Mouse (Mus musculus) C2C12 (cell line): Measurements from ENCODE around the gene Dnajb12.

Experiments used
- CEBPB ChIP-seq: IDR thresholded peaks from one replicate; pipeline ENCODE4 v1.6.1; 2011; ENCODE audit warnings: low read depth, mild to moderate bottlenecking, control low read depth, moderate library complexity
- CTCF ChIP-seq: IDR thresholded peaks from one replicate; pipeline ENCODE4 v1.5.1; 2011; ENCODE audit not compliant: control insufficient read depth, insufficient read depth, insufficient read length
- MYOD1 ChIP-seq: IDR thresholded peaks from one replicate; pipeline ENCODE4 v1.6.1; 2011; ENCODE audit warnings: low read depth; ENCODE audit not compliant: control insufficient read depth, insufficient read length
- MYOG ChIP-seq: IDR thresholded peaks from one replicate; pipeline ENCODE4 v1.6.1; 2011; ENCODE audit not compliant: control insufficient read depth, insufficient read length; ENCODE audit errors: extremely low read depth

- TF ChIP-seq CTCF (no peak), CEBPB (no peak), MYOG (no peak), MYOD1 (no peak)
Observed at GRCm38 (mm10) chr10:59936058-59936856, 56.9 kb downstream of the Dnajb12 start.
